Mouse (Mus musculus): Measurements from ENCODE around the gene Acot11. TPM values are rescaled to one million over a fixed set of nuclear protein-coding genes. Genes with fewer than 3 reads are reported as not detected.

Acot11 gene
- 2.1 and 3.0 TPM in 2 replicates for polyA plus RNA-seq (2015; fragmentation: Nextera tagmentation; extraction: Ambion mirVana)

DNA sequence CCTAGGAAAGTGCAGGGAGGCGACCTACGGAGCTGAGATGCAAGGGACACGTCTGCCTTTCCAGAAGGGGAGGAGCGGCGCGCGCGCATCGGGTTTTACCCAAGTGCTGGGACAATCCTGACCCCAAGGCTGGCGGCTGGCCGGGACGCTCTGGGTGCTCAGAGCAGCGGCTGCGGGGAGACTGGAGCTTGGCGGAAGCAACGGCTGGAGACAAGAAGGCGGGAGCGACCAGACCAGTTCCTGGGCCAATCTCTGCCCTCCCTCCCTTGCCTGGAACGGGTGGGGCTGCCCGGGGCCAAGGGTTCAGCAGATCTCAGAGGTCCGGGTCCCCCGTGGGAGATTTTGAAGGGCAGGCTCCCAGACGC is at the start of gene Acot11:
Gene Acot11, minus strand, starts transcription at position 89 of the 365 bp plus-strand sequence.
- ATAC-seq (ENCODE audit: insufficient number of reproducible peaks, insufficient read depth, low FRiP score, low TSS enrichment, low read depth), result peak; percentile 35; the same call in 1 of the 2 replicates
- Histone ChIP-seq H3K4me1 (peaks cover 15% of the 10 kb centered on the region), H3K9me3 (no peaks in the 10 kb centered on the region), H3K27me3 (peaks cover 14% of the 10 kb centered on the region), H3K4me3 (peak within 1 kb of the TSS; percentile 31), H3K36me3 (no peaks in the 10 kb centered on the region), H3K4me2 (peak within 1 kb of the TSS; percentile 57), H3K9ac (peak within 1 kb of the TSS; percentile 65), H3K27ac (no peak within 1 kb of the TSS)
- WGBS, result 4% methylated on average over 23 of the region's 23 CpGs

DNA sequence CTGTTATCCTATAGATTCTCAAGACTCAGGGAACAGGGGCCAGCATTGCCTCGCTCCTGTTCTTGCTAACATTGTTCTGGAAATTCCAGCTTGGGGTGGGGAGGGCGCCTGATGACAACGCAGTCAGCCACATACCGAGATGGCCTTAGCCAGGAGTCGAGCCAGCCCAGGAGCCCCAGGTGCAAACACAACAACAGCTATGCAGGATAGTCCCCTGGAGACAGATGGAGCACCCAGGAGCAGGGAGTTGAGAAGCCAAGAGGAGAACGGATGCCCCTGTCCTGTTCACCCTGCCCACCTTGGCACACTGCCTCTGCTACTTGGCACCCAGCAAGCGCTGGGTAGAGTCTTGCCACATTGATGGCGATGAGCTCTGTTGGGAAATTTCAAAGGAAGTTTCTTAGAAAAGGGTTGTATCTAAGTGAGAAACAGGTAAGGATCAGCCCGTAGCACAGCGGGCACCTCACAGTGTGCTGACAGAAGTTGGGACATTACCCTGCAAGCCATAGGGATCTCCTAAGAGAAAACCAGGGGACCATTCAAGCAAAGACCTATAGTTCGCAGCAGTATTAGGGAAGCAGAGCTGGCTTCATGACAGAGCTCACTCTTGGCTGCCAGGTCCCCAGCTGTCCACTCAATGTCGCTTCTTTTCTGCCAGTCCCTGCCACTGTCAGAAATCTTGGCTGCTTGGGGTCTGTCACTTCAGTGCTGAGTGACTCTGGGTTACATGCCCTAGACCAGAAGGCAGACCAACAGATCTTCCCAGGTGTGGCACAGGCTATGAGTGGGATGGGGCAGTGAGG is 43.7 kb upstream of the Acot11 start:
- H3K9ac ChIP-seq, result peak overlapping the region; percentile 46; the same call in 1 of the 2 replicates

GRCm38 (mm10) chr4:106847591-106848289 is 42.9 kb upstream of the Acot11 start:
- H3K4me3 ChIP-seq, result peak overlapping the region; percentile 15; the same call in 1 of the 2 replicates
- H3K27me3 ChIP-seq, result no peaks in the 10 kb centered on the region
- no peaks in the 10 kb centered on the region for H3K9me3 ChIP-seq
- WGBS, result 3% methylated on average over 9 of the region's 9 CpGs
- peak overlapping the region; percentile 46 for H3K9ac ChIP-seq
- H3K27ac ChIP-seq, result peak overlapping the region; percentile 95
- peaks cover 36% of the 10 kb centered on the region for H3K4me1 ChIP-seq
- peak overlapping the region; percentile 49 for H3K4me2 ChIP-seq
- no peaks in the 10 kb centered on the region for H3K36me3 ChIP-seq
- ATAC-seq (ENCODE audit: insufficient number of reproducible peaks, insufficient read depth, low FRiP score, low TSS enrichment, low read depth), result peak; percentile 87

More for the DNA sequence above, 43.7 kb upstream of the Acot11 start:
- no peaks in the 10 kb centered on the region for H3K27me3 ChIP-seq
- peaks cover 31% of the 10 kb centered on the region for H3K4me1 ChIP-seq
- 39% methylated on average over 12 of the region's 12 CpGs for WGBS
- ATAC-seq (ENCODE audit: insufficient number of reproducible peaks, insufficient read depth, low FRiP score, low TSS enrichment, low read depth), result peak; percentile 34
- no peaks in the 10 kb centered on the region for H3K36me3 ChIP-seq
- peak overlapping the region; percentile 49 for H3K4me2 ChIP-seq
- no peaks in the 10 kb centered on the region for H3K9me3 ChIP-seq
- peak overlapping the region; percentile 95 for H3K27ac ChIP-seq
- peak overlapping the region; percentile 15; the same call in 1 of the 2 replicates for H3K4me3 ChIP-seq

DNA sequence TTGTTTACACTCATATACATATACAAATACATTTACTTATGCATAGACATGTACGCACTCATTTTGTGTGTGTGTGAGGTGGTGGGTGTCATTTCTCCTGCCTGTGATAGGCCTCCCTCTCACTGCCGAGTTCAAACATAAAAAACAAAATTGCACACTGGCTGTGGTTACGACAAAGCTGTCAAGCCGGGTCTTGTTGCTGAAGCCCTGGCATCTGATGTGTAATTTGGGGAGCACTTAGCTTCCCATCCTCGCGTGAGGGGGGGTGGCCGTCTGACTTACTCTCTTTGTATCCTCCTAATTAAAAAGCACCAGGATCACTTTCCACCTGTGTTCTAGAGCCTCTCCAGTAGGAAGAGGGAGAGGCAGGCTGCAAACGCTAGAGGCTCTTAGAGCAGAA is 37.8 kb upstream of the Acot11 start:
- H3K4me2 ChIP-seq, result no peak overlapping the region
- H3K9ac ChIP-seq, result no peak overlapping the region
- peaks cover 60% of the 10 kb centered on the region for H3K4me1 ChIP-seq
- no peak overlapping the region for H3K4me3 ChIP-seq
- no peaks in the 10 kb centered on the region for H3K9me3 ChIP-seq
- H3K36me3 ChIP-seq, result no peaks in the 10 kb centered on the region
- H3K27me3 ChIP-seq, result no peaks in the 10 kb centered on the region
- ATAC-seq (ENCODE audit: insufficient number of reproducible peaks, insufficient read depth, low FRiP score, low TSS enrichment, low read depth), result no peak
- 28% methylated on average over 8 of the region's 8 CpGs for WGBS
- peak overlapping the region; percentile 100 for H3K27ac ChIP-seq

- H3K4me1 ChIP-seq, result peaks cover 60% of the 10 kb centered on the region
- peak overlapping the region; percentile 100 for H3K27ac ChIP-seq
- no peaks in the 10 kb centered on the region for H3K9me3 ChIP-seq
- H3K9ac ChIP-seq, result peak overlapping the region; percentile 73; the same call in 1 of the 2 replicates
- H3K27me3 ChIP-seq, result no peaks in the 10 kb centered on the region
- 46% methylated on average over 7 of the region's 7 CpGs for WGBS
- H3K4me3 ChIP-seq, result 0 out of 2 replicates have a peak overlapping the region, but pooled peaks have one; percentile 2
- peak overlapping the region; percentile 92 for H3K4me2 ChIP-seq
- H3K36me3 ChIP-seq, result no peaks in the 10 kb centered on the region
- no peak for ATAC-seq (ENCODE audit: insufficient number of reproducible peaks, insufficient read depth, low FRiP score, low TSS enrichment, low read depth)
Measured at GRCm38 (mm10) chr4:106841856-106842255, 37.1 kb upstream of the Acot11 start.

GRCm38 (mm10) chr4:106841303-106841702 is 36.5 kb upstream of the Acot11 start:
- Histone ChIP-seq H3K9ac (peak overlapping the region; percentile 73), H3K4me1 (peaks cover 64% of the 10 kb centered on the region), H3K4me2 (peak overlapping the region; percentile 92), H3K27me3 (no peaks in the 10 kb centered on the region), H3K27ac (peak overlapping the region; percentile 100), H3K4me3 (0 out of 2 replicates have a peak overlapping the region, but pooled peaks have one; percentile 2), H3K36me3 (no peaks in the 10 kb centered on the region), H3K9me3 (no peaks in the 10 kb centered on the region)
- no peak for ATAC-seq (ENCODE audit: insufficient number of reproducible peaks, insufficient read depth, low FRiP score, low TSS enrichment, low read depth)
- WGBS, result 3% methylated on average over 7 of the region's 7 CpGs

DNA sequence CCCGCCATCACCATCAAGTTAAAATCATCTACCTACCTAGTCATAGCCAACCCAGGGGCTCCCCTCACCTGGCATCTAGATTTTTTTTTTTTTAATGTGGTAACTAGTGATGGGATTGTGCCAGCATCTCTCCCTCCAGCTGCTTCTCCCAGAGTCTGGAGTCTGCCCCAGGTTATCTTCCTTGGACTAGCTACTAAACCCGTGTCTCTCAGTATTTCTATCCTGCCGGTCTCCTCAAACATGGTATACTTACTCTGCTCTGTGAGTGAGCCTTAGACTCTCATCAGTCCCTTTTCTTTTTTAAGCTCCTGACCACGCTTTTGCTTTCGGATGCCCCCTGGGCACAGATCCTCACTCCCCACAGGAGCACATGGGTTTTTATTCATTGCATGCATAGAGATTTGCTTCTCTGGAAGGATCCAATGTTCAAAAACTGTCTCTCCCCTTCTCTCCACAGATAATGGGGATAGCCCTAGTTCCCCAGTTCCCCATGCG is 35.9 kb upstream of the Acot11 start:
- H3K4me2 ChIP-seq, result peak overlapping the region; percentile 92
- no peaks in the 10 kb centered on the region for H3K27me3 ChIP-seq
- no peak for ATAC-seq (ENCODE audit: insufficient number of reproducible peaks, insufficient read depth, low FRiP score, low TSS enrichment, low read depth)
- peaks cover 68% of the 10 kb centered on the region for H3K4me1 ChIP-seq
- 9% methylated on average over 6 of the region's 6 CpGs for whole genome bisulfite sequencing
- H3K27ac ChIP-seq, result peak overlapping the region; percentile 100
- no peaks in the 10 kb centered on the region for H3K9me3 ChIP-seq
- peak overlapping the region; percentile 52 for H3K4me3 ChIP-seq
- no peaks in the 10 kb centered on the region for H3K36me3 ChIP-seq
- H3K9ac ChIP-seq, result peak overlapping the region; percentile 73

- ATAC-seq (ENCODE audit: insufficient number of reproducible peaks, insufficient read depth, low FRiP score, low TSS enrichment, low read depth), result peak; percentile 43
Measured at GRCm38 (mm10) chr4:106839964-106840611, 35.3 kb upstream of the Acot11 start.

DNA sequence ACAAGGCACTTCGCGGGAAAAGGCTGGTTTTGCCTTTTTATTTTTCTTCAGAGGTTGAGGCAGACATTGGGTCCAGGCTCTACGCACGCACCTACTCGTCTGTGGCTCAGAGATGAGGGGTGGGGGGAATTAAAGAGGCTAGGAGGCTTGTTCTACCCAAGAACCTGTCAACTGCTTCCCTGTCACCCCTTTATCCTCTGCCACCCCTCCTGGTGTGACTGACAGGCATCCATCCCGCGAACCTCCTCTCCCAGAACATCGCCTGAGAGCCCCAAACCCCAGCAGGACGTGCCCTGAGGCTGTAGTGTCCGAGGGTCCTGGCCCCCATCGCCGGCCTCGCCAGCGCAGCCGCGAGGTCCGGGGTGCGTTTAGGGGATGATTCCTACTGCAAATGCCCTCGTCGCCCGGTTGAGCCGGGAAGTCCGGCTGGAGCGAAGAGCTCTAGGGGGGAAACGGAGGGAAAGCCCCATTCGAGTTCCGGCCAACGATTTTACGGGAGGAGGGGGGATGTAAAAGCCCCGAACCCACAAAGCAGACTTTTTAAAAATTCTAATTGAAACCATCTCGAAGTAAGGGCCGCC is 34.5 kb upstream of the Acot11 start:
- ATAC-seq (ENCODE audit: insufficient number of reproducible peaks, insufficient read depth, low FRiP score, low TSS enrichment, low read depth), result no peak
- Histone ChIP-seq H3K4me1 (peaks cover 68% of the 10 kb centered on the region), H3K9me3 (no peaks in the 10 kb centered on the region), H3K4me3 (peak overlapping the region; percentile 52), H3K36me3 (no peaks in the 10 kb centered on the region), H3K9ac (peak overlapping the region; percentile 84), H3K4me2 (peak overlapping the region; percentile 92), H3K27me3 (no peaks in the 10 kb centered on the region), H3K27ac (peak overlapping the region; percentile 100)
- WGBS, result under 1% methylated on average over 32 of the region's 32 CpGs

More at GRCm38 (mm10) chr4:106839964-106840611, 35.3 kb upstream of the Acot11 start:
- Histone ChIP-seq H3K27me3 (no peaks in the 10 kb centered on the region), H3K27ac (peak overlapping the region; percentile 100), H3K36me3 (no peaks in the 10 kb centered on the region), H3K4me3 (peak overlapping the region; percentile 52), H3K9me3 (no peaks in the 10 kb centered on the region), H3K4me1 (peaks cover 68% of the 10 kb centered on the region), H3K4me2 (peak overlapping the region; percentile 92), H3K9ac (peak overlapping the region; percentile 84)
- under 1% methylated on average over 32 of the region's 51 CpGs for WGBS

GRCm38 (mm10) chr4:106838548-106839253 is 33.9 kb upstream of the Acot11 start:
- Histone ChIP-seq H3K4me2 (peak overlapping the region; percentile 92), H3K36me3 (no peaks in the 10 kb centered on the region), H3K27ac (peak overlapping the region; percentile 100), H3K9ac (peak overlapping the region; percentile 84), H3K27me3 (no peaks in the 10 kb centered on the region), H3K4me3 (peak overlapping the region; percentile 52), H3K4me1 (peaks cover 65% of the 10 kb centered on the region), H3K9me3 (no peaks in the 10 kb centered on the region)
- 1% methylated on average over 36 of the region's 36 CpGs for WGBS
- peak; percentile 80 for ATAC-seq (ENCODE audit: insufficient number of reproducible peaks, insufficient read depth, low FRiP score, low TSS enrichment, low read depth)

Measured in embryonic facial prominence, embryonic 13.5 days (tissue).